Mouse (Mus musculus) colon, adult 2 months (tissue): Measurements from ENCODE around the gene BC028528. TPM values are rescaled to one million over a fixed set of nuclear protein-coding genes. Genes with fewer than 3 reads are reported as not detected.

ENCODE experiments used
- polyA plus RNA-seq: library from polyadenylated mRNA; depleted of rRNA; stranded (reverse); fragments of >200 nt; gene quantifications from 2 replicates; pipeline ENCODE4 v1.2.3, GENCODE M21; 2012; rRNA removed

The BC028528 gene
- polyA plus RNA-seq: 1.3 and 3.2 TPM in 2 replicates

GRCm38 (mm10) chr3:95891211-95892065, at the start of gene BC028528:
Gene BC028528, minus strand, starts transcription at chr3:95892005.

GRCm38 (mm10) chr3:95928658-95929503, 37.1 kb upstream of the BC028528 start, which contains the start of gene Anp32e:
Gene Anp32e, plus strand, starts transcription at chr3:95929246.

GRCm38 (mm10) chr3:95904568-95904967, 12.8 kb upstream of the BC028528 start, which contains the start of gene Car14:
Gene Car14, minus strand, starts transcription at chr3:95904691.

DNA sequence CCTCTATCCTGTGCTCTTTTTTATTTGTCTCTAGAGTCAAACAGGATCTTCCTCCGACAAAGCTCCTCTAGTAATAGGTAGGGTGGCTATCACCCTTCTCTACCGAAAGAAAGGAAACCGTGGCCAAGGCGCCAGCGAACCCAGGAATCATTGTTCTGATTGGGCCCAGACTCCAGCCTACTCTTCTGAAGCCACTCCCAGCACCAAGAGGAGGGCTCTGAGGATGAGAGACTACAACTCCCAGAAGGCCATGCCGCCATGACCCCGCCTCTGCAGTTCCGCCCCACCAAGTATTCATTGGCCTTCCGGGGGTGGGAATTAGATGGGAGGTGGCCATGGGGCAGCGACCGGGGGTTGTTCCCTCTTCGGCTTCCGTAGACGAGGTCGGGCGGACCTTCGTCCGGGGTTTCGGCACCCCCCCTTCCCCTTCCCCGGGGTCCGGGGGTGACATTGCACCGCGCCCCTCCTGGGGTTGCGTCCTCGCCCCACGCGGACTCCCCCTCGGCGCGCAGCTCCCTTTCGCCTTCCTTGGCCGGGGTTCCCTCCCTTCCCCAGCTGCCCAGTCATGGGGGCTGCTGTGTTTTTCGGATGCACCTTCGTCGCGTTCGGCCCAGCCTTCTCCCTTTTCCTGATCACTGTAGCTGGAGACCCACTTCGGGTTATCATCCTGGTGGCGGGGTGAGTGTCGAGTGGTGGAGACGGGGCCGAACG, 2.0 kb upstream of the BC028528 start, which contains the start of gene Aph1a:
Gene Aph1a, plus strand, starts transcription at position 364 of the 711 bp plus-strand sequence.

GRCm38 (mm10) chr3:95881979-95882815, 9.6 kb downstream of the BC028528 start, which contains the start of gene Ciart:
Gene Ciart, minus strand, starts transcription at chr3:95882251.

DNA sequence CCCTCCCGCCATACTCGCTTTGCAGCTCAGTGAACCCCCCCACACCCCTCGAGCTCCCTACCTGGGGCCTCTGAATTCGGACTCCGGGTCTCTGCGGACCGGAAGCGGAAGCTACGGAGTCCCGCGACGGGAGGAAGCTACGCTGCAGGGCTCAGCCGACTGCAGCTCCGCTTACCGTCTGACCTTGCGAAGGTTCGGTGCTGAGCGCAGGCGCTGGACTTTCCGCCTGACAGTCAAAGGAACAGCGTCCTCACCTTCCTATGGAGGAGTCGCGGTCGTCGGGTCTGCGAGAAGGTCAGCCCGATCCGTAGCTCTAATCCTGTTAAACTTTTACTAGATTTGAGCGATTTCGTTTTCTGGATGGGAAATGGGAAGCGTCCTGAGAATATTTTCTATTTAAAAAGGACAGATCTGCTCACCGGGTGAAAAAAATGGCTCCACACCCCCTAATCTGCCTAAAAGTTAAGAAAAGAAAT, 20.4 kb downstream of the BC028528 start, which contains the start of gene Mrps21:
Gene Mrps21, minus strand, starts transcription at position 128 of the 476 bp plus-strand sequence.

DNA sequence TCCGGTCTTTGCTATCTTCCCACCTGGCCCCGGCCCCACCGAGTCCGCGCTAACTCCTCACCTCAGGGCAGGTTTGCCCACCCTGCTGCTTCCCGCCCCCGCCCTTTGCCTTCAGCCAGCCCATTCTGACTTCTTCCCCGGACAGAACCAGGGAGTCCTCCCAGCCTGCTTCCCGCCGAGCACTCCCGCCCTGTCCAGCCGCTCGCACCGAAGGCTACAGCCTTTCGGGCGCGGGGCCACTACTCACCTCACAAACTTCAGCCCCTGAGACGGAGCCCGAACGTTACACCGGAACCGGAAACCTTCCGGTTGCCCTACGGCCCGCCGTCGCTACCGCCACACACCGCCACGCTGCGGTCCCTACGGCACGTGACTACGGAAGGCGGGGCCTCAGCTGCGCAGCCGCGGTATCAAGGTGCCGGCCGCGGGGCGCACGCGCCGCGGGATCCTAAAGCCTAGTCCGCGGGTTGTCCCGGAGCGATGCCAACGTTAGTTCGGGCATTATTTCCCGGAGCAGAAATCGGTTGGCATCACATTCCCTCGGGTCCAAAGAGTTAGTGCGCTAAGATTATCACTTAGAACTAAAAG, 36.2 kb downstream of the BC028528 start, which contains the start of gene Prpf3:
Gene Prpf3, minus strand, starts transcription at position 384 of the 588 bp plus-strand sequence.

Other genes starting within 250 kb of the BC028528 start
- 300 and 386 TPM in 2 replicates for gene Mcl1, start 233.2 kb downstream of the BC028528 start, polyA plus RNA-seq
- 27.3 and 37.6 TPM in 2 replicates for gene Adamtsl4, start 204.1 kb downstream of the BC028528 start, polyA plus RNA-seq
- 332 and 406 TPM in 2 replicates for gene Ecm1, start 152.4 kb downstream of the BC028528 start, polyA plus RNA-seq
- gene Tars2, start 131.8 kb downstream of the BC028528 start, polyA plus RNA-seq: 24.9 and 25.4 TPM in 2 replicates
- 7.4 and 9.9 TPM in 2 replicates for gene Rprd2, start 73.1 kb downstream of the BC028528 start, polyA plus RNA-seq
- 4.4 and 5.8 TPM in 2 replicates for gene Prpf3, start 36.1 kb downstream of the BC028528 start, polyA plus RNA-seq
- gene Mrps21, start 20.5 kb downstream of the BC028528 start, polyA plus RNA-seq: 46.5 and 49.5 TPM in 2 replicates
- 1.6 and 2.0 TPM in 2 replicates for gene Ciart, start 9.8 kb downstream of the BC028528 start, polyA plus RNA-seq
- 185 and 295 TPM in 2 replicates for gene Aph1a, start 2.0 kb upstream of the BC028528 start, polyA plus RNA-seq
- 1.0 and 1.2 TPM in 2 replicates for gene Car14, start 12.7 kb upstream of the BC028528 start, polyA plus RNA-seq
- gene Anp32e, start 37.2 kb upstream of the BC028528 start, polyA plus RNA-seq: 4.6 and 12.0 TPM in 2 replicates
- 30.2 and 42.1 TPM in 2 replicates for gene Plekho1, start 104.0 kb upstream of the BC028528 start, polyA plus RNA-seq
- gene Vps45, start 166.5 kb upstream of the BC028528 start, polyA plus RNA-seq: 3.4 and 4.2 TPM in 2 replicates
- 16.0 and 17.8 TPM in 2 replicates for gene Otud7b, start 212.5 kb upstream of the BC028528 start, polyA plus RNA-seq